Mouse (Mus musculus): ENCODE results near the gene Ube2m. TPM values are rescaled to one million over a fixed set of nuclear protein-coding genes. Genes with fewer than 3 reads are reported as not detected.

Gene Ube2m
- polyA plus RNA-seq, 1 experiment from 2014 or later: 114 TPM

DNA sequence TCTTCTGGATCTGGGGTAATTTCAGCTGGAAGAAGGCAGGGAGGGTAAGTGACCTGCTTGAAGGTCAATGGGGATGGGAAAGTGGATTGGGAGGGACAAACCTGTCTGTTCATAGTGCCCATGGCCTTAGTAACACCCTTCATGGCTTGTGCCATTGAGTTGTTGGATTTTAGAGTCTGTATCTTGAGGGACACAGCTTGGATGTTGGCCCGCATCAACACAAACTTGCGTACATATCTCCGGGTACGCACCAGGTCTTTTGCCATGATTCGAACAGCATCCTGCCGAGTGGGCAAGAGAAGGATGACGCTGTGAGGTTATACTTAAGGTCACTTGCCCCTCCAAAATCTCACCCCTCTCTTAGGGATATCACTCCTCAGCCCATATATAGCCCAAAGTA, 5.5 kb downstream of the Ube2m start:
- Histone ChIP-seq H3K27ac (no peak overlapping the region), H3K9me3 (replicated peaks) (no peaks in the 10 kb centered on the region), H3K36me3 (peaks cover 79% of the 10 kb centered on the region), H3K4me2 (no peak overlapping the region), H3K27me3 (no peaks in the 10 kb centered on the region), H3K4me3 (replicated peaks) (no peak overlapping the region), H3K4me1 (peaks cover 57% of the 10 kb centered on the region), H3K9ac (no peak overlapping the region)
- 91% methylated on average over 7 of the region's 7 CpGs for WGBS
- no peak for ATAC-seq (replicated peaks; ENCODE audit: low FRiP score)

DNA sequence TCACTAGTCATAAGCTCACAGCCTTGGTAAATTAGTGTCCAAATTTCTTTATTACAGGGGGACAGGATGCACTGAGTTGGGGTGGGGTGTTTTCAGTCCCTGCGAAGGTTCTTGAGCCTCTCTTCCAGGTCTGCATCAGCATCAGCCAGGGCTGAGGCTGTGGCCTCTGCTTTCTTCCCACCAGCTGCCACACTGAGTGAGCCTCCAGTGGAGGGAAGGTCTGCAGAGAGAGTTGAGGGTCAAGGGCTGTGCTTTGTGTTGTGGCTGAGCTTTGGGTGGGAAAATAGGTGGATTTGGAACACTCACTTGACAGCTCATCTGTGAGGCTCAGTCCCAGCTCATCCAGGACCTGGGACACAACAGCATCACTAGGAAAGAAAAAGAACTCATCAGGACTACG, 6.1 kb downstream of the Ube2m start:
- H3K4me1 ChIP-seq: peaks cover 62% of the 10 kb centered on the region
- no peaks in the 10 kb centered on the region for H3K9me3 ChIP-seq (replicated peaks)
- no peaks in the 10 kb centered on the region for H3K27me3 ChIP-seq
- no peak overlapping the region for H3K27ac ChIP-seq
- no peak overlapping the region for H3K9ac ChIP-seq
- no peak overlapping the region for H3K4me2 ChIP-seq
- 85% methylated on average over 2 of the region's 2 CpGs for WGBS
- H3K4me3 ChIP-seq (replicated peaks): no peak overlapping the region
- peaks cover 84% of the 10 kb centered on the region for H3K36me3 ChIP-seq
- ATAC-seq (replicated peaks; ENCODE audit: low FRiP score): no peak

DNA sequence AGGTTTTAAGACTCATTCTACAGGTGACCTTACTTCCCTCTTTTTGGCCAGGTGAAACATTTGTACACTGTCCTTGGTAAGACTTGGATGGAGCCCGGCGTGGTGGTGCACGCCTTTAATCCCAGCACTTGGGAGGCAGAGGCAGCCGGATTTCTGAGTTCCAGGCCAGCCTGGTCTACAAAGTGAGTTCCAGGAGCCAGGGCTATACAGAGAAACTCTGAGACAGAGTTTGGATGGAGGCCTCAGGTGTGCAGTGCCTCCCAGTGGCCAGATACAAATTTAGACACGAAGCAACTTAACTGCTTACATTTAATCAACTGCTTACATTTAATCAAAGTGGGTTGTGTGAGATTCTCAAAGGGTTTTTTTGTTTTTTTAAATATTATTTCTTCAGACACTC, 7.0 kb downstream of the Ube2m start:
- peaks cover 62% of the 10 kb centered on the region for H3K4me1 ChIP-seq
- H3K4me2 ChIP-seq: no peak overlapping the region
- WGBS: 74% methylated on average over 5 of the region's 5 CpGs
- no peak overlapping the region for H3K27ac ChIP-seq
- H3K9ac ChIP-seq: no peak overlapping the region
- H3K9me3 ChIP-seq (replicated peaks): no peaks in the 10 kb centered on the region
- no peak for ATAC-seq (replicated peaks; ENCODE audit: low FRiP score)
- H3K27me3 ChIP-seq: no peaks in the 10 kb centered on the region
- H3K4me3 ChIP-seq (replicated peaks): no peak overlapping the region
- H3K36me3 ChIP-seq: peaks cover 89% of the 10 kb centered on the region

DNA sequence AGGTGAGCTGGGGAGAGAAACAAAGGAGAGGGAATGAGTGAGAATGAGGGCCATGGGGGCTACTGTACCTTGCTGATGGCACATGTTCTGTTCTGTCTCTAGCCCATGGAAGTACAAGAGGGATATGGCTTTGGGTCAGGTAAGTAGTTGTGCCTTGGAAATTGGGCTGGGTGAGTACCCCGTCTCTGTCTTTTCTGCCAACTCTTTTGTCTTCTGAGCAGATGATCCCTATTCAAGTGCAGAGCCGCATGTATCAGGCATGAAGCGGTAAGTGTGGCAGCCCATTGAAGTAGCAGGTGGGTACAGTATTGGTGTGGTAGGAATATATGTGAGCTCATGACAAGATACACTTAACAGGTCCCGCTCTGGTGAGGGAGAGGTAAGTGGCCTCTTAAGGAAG, 9.1 kb downstream of the Ube2m start:
- Histone ChIP-seq H3K27me3 (no peaks in the 10 kb centered on the region), H3K4me2 (no peak overlapping the region), H3K4me3 (replicated peaks) (no peak overlapping the region), H3K36me3 (peaks cover 85% of the 10 kb centered on the region), H3K9ac (no peak overlapping the region), H3K27ac (no peak overlapping the region), H3K9me3 (replicated peaks) (no peaks in the 10 kb centered on the region), H3K4me1 (peaks cover 54% of the 10 kb centered on the region)
- 97% methylated on average over 4 of the region's 4 CpGs for WGBS
- ATAC-seq (replicated peaks; ENCODE audit: low FRiP score): no peak

DNA sequence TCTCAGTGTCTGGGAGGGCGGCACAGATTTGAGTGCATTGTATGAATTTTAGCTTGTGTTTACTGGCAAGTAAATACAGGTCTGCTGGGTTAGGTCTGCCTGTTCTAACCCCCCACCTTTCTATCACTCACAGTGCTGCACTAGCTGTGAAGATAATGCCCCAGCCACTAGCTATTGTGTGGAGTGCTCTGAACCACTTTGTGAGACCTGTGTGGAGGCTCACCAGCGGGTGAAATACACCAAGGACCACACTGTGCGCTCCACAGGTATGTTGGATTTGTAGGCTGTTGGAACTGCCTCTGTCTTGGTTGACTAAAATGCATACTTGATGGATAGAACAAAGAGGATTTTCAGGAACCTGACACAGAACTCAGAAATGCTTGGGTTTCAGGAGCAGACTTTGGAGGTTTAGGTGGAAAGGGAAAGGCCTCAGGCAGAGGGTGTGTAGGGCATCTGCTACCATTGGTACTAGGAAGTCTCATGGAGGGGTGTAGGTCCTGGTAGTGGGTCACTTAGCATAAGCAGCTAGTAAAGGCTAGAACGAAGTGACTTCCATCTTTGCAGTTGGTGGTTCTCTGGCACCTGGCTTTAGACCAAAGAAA, 12.5 kb downstream of the Ube2m start:
- Histone ChIP-seq H3K27me3 (no peaks in the 10 kb centered on the region), H3K4me1 (peaks cover 46% of the 10 kb centered on the region), H3K9me3 (replicated peaks) (no peaks in the 10 kb centered on the region), H3K36me3 (peaks cover 53% of the 10 kb centered on the region), H3K9ac (peak overlapping the region; percentile 97), H3K27ac (peak overlapping the region; percentile 100; the same call in 1 of the 2 replicates), H3K4me3 (replicated peaks) (peak overlapping the region; percentile 92), H3K4me2 (peak overlapping the region; percentile 83)
- WGBS: 26% methylated on average over 4 of the region's 4 CpGs
- ATAC-seq (replicated peaks; ENCODE audit: low FRiP score): no peak

DNA sequence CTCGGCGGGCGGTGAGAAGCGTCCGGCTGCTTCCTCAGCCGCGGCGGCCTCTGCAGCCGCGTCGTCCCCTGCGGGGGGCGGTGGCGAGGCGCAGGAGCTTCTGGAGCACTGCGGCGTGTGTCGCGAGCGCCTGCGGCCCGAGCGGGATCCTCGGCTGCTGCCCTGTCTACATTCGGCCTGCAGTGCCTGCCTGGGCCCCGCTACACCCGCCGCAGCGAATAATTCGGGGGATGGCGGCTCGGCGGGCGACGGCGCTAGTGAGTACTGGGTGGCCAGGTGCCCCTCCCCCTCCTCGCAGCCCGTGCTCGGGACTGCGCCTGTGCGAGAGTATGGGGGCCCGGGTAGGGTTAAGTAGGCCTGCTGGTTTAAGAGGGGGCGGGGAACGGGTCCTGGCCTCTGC, 13.3 kb downstream of the Ube2m start:
- peaks cover 45% of the 10 kb centered on the region for H3K36me3 ChIP-seq
- ATAC-seq (replicated peaks; ENCODE audit: low FRiP score): peak; percentile 71
- no peaks in the 10 kb centered on the region for H3K27me3 ChIP-seq
- peak overlapping the region; percentile 97 for H3K9ac ChIP-seq
- peak overlapping the region; percentile 83 for H3K4me2 ChIP-seq
- H3K4me3 ChIP-seq (replicated peaks): peak overlapping the region; percentile 92
- under 1% methylated on average over 41 of the region's 44 CpGs for WGBS
- peak overlapping the region; percentile 100 for H3K27ac ChIP-seq
- H3K9me3 ChIP-seq (replicated peaks): no peaks in the 10 kb centered on the region
- peaks cover 46% of the 10 kb centered on the region for H3K4me1 ChIP-seq

DNA sequence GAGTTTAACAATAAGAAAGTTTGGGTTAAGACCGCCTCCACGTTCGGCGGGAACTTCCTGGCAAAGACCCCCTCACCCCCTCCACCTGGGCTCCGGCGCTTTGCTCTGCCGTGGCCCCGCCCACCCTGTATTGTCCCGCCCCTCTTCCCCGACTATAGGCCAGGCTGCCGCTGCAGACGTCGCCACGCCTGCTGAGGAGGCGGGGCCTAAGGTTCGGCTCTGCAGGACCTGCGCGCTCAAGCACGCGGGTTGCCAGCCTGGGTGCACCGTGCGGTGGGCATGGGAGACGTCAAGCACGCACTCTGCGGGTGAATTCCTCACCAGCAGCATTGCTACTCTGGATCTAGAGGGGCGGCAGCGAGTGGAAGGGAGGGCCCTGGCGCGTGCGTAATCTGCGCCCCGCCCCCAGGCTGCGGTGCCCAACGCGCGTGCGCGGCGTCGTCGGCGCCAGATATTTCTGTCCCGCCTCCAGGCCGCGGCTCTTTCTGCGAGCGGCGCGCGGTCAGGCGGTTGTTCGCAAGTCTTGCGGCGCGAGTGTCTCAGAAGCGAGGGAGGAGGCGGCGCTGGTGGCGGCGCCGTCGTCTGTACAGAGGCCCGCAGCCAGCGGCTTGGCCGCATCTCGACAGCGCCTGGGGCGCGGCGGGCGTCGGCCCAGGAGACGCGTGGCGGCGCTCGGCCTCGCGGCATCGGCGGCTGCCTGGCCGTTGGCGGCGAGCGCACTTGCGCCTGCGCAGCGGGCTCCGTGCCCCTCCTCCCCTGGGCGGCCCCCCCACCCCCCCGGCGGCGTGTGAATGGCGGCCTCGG, 13.9 kb downstream of the Ube2m start:
- ATAC-seq (replicated peaks; ENCODE audit: low FRiP score): peak; percentile 81
- Histone ChIP-seq H3K27ac (peak overlapping the region; percentile 100), H3K36me3 (peaks cover 39% of the 10 kb centered on the region), H3K9ac (peak overlapping the region; percentile 97), H3K4me2 (peak overlapping the region; percentile 83), H3K4me3 (replicated peaks) (peak overlapping the region; percentile 92), H3K4me1 (peaks cover 45% of the 10 kb centered on the region), H3K27me3 (no peaks in the 10 kb centered on the region), H3K9me3 (replicated peaks) (no peaks in the 10 kb centered on the region)
- WGBS: under 1% methylated on average over 90 of the region's 95 CpGs

DNA sequence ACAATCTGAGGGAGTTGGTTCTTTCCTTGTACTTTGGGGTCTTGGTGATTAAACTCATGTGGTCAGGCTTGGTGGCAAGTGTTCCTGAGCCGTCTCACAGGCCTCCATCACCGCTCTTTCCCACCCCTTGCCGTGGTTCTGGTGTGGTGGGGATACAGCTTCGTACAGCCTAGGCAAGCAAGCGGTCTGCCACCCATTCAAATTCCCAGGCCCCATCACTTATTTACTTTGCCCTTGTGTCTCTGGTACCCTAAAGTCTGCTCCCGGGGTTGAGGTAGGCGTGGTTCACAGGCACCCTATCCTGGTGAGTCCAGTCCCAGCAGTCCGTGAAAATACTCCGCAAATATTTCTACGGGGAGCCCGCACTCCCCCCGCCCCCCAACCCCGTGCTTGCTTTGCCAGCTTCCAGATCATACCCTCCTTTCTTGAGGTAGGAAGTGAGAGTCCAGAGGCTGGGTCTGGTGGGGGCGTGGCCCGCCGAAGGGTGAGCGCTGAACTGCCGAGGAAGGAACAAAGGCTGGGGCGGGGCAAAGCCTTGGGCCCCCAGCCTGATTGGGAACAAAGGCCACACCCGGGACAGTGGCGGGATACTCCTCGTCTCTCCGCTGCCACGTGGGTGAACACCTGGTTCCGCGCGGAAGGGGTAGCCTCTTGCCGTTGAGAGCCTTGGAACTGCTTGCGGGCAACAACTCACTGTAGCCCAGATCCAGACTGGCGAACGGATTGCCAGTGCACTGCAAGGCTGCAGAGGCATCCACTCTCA, 15.1 kb downstream of the Ube2m start:
- Histone ChIP-seq H3K4me2 (peak overlapping the region; percentile 83), H3K36me3 (peaks cover 27% of the 10 kb centered on the region), H3K9me3 (replicated peaks) (no peaks in the 10 kb centered on the region), H3K4me3 (replicated peaks) (peak overlapping the region; percentile 92), H3K27me3 (no peaks in the 10 kb centered on the region), H3K9ac (peak overlapping the region; percentile 97), H3K27ac (peak overlapping the region; percentile 100), H3K4me1 (peaks cover 38% of the 10 kb centered on the region)
- 3% methylated on average over 31 of the region's 31 CpGs for WGBS
- peak; percentile 78 for ATAC-seq (replicated peaks; ENCODE audit: low FRiP score)

DNA sequence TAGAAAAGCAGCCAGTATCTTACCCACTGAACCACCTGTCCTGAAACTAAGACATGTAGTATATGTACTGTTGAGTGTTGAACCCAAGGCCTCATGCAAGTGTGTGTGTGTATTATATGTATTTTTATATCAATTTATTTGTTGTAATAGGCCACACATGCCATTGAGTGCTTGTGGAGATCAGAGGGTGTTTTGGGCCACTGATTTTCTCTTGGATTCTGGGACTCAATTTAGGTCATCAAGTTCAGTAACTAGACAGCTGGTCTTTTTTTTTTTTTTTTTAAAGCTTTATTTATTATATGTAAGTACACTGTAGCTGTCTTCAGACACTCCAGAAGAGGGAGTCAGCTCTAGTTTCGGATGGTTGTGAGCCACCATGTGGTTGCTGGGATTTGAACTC, 22.9 kb downstream of the Ube2m start:
- no peak overlapping the region for H3K4me2 ChIP-seq
- no peaks in the 10 kb centered on the region for H3K36me3 ChIP-seq
- ATAC-seq (replicated peaks; ENCODE audit: low FRiP score): no peak
- H3K4me1 ChIP-seq: peaks cover 6% of the 10 kb centered on the region
- H3K27me3 ChIP-seq: no peaks in the 10 kb centered on the region
- no peak overlapping the region for H3K4me3 ChIP-seq (replicated peaks)
- WGBS: 100% methylated on average over 1 of the region's 1 CpGs
- no peak overlapping the region for H3K27ac ChIP-seq
- no peaks in the 10 kb centered on the region for H3K9me3 ChIP-seq (replicated peaks)
- no peak overlapping the region for H3K9ac ChIP-seq

DNA sequence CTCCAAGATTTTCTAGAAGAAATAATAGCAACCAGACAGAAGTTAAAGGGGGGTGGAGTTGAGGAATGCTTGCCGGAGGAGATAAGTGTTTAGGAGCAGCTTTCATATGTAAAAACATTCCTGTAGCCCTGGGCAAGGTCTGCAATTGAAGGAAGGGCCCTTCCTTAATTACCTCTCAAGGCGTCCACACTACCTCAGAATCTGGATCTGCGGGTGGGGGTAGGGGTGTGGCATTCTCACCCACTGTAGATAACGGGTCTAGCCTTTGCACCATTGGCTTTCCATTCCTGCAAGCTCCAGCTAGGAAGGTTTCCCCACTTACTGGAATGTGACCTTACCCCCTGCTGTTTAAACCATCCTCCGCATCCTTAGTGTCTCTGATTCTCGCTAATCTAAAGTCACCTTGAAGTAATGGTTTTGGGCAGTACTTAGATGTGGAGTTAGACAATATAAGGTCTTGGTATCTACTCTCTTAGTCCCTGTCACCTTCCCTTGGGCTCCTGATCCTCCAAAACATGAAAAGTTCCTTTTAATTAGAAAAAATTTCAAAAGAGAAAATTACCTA, 23.7 kb downstream of the Ube2m start:
- no peak overlapping the region for H3K4me3 ChIP-seq (replicated peaks)
- H3K9me3 ChIP-seq (replicated peaks): no peaks in the 10 kb centered on the region
- ATAC-seq (replicated peaks; ENCODE audit: low FRiP score): no peak
- no peaks in the 10 kb centered on the region for H3K36me3 ChIP-seq
- peaks cover 7% of the 10 kb centered on the region for H3K4me1 ChIP-seq
- no peak overlapping the region for H3K9ac ChIP-seq
- H3K4me2 ChIP-seq: no peak overlapping the region
- 40% methylated on average over 6 of the region's 6 CpGs for WGBS
- no peak overlapping the region for H3K27ac ChIP-seq
- no peaks in the 10 kb centered on the region for H3K27me3 ChIP-seq

DNA sequence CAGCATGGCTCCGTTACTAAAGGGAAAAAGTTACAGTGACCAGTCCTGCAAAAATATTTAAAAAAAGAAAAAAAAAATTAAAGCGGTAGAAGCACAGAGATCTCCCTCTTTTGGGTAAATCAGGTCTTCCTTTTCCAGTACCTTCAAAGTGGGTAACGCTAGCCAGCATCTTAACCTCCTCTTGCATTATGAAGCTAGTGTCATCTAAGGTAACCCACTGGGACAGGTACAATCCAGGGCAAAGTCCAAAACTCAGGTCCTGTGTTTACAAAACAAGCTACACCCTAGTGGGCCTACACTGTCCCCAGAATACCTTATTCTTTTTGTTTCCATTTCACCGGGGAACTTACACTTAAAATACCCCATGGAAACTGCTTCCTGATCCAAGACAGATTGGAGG, 24.4 kb downstream of the Ube2m start:
- H3K36me3 ChIP-seq: no peaks in the 10 kb centered on the region
- no peak overlapping the region for H3K4me3 ChIP-seq (replicated peaks)
- H3K27ac ChIP-seq: no peak overlapping the region
- ATAC-seq (replicated peaks; ENCODE audit: low FRiP score): no peak
- WGBS: 64% methylated on average over 4 of the region's 4 CpGs
- H3K4me2 ChIP-seq: no peak overlapping the region
- peaks cover 14% of the 10 kb centered on the region for H3K4me1 ChIP-seq
- H3K9ac ChIP-seq: no peak overlapping the region
- no peaks in the 10 kb centered on the region for H3K9me3 ChIP-seq (replicated peaks)
- no peaks in the 10 kb centered on the region for H3K27me3 ChIP-seq
